Mouse (Mus musculus) midbrain, embryonic 16.5 days (tissue): ENCODE data around the gene Cd81. TPM values are rescaled to one million over a fixed set of nuclear protein-coding genes. Genes with fewer than 3 reads are reported as not detected.

Source experiments
- ATAC-seq: fragments of 200-750 bp; cut with Nextera tagmentation; 2 replicates; pipeline ENCODE4 v1.8.0; 2017; ENCODE audit warnings: moderate TSS enrichment
- H3K27ac ChIP-seq: fragments of 300-500 bp; sonication (generic); 2 replicates; pipeline ENCODE4 v1.5.1; 2014; ENCODE audit warnings: mild to moderate bottlenecking, low read length, mixed read lengths
- H3K27me3 ChIP-seq: fragments of 300-500 bp; sonication (generic); 2 replicates; pipeline ENCODE4 v1.6.1; 2014; ENCODE audit warnings: low read depth, low read length, mixed read lengths; ENCODE audit not compliant: control insufficient read depth, insufficient read depth
- H3K36me3 ChIP-seq: fragments of 300-500 bp; sonication (generic); 2 replicates; pipeline ENCODE4 v1.6.1; 2014; ENCODE audit warnings: mild to moderate bottlenecking, low read length, moderate library complexity, mixed read lengths; ENCODE audit not compliant: control insufficient read depth, insufficient read depth
- H3K4me1 ChIP-seq: fragments of 300-500 bp; sonication (generic); 2 replicates; pipeline ENCODE4 v1.6.1; 2014; ENCODE audit warnings: mild to moderate bottlenecking, low read length, mixed read lengths; ENCODE audit not compliant: control insufficient read depth, insufficient read depth
- H3K4me2 ChIP-seq: fragments of 300-500 bp; sonication (generic); 2 replicates; pipeline ENCODE4 v1.6.1; 2014; ENCODE audit warnings: mild to moderate bottlenecking, low read length, mixed read lengths
- H3K4me3 ChIP-seq: fragments of 300-500 bp; sonication (generic); 2 replicates; pipeline ENCODE4 v1.5.1; 2014; ENCODE audit warnings: low read depth, mild to moderate bottlenecking, low read length, moderate library complexity, mixed read lengths
- H3K9ac ChIP-seq: fragments of 300-500 bp; sonication (generic); 2 replicates; pipeline ENCODE4 v1.6.1; 2014; ENCODE audit warnings: low read depth, low read length, mixed read lengths
- H3K9me3 ChIP-seq: fragments of 300-500 bp; sonication (generic); replicated peaks from 2 replicates; pipeline ENCODE4 v1.6.1; 2014; ENCODE audit warnings: mild to moderate bottlenecking, low read length, mixed read lengths; ENCODE audit not compliant: control insufficient read depth, poor library complexity, severe bottlenecking
- WGBS: fragments of 180-500 bp; shearing (Covaris S2); extraction: QIAGEN DNeasy Blood & Tissue Kit; methylation state at CpG from one replicate; pipeline ENCODE4 v1.1.7; 2014; 5-methylcytosine and 5-hydroxymethylcytosine counted together
- polyA plus RNA-seq: library from polyadenylated mRNA; unstranded; fragments of >200 nt; fragmentation: Nextera tagmentation; extraction: Ambion mirVana; gene quantifications from 2 replicates; pipeline ENCODE4 v1.2.1, GENCODE M21; 2015

Gene Cd81
- polyA plus RNA-seq, 1 experiment from 2014 or later: 411 TPM

GRCm38 (mm10) chr7:143108996-143109660 is 56.6 kb downstream of the Cd81 start:
- no peak overlapping the region for H3K9ac ChIP-seq
- no peaks in the 10 kb centered on the region for H3K36me3 ChIP-seq
- H3K9me3 ChIP-seq: no peaks in the 10 kb centered on the region
- ATAC-seq: no peak
- peaks cover 40% of the 10 kb centered on the region for H3K27me3 ChIP-seq
- H3K4me3 ChIP-seq: no peak overlapping the region
- H3K27ac ChIP-seq: no peak overlapping the region
- H3K4me1 ChIP-seq: no peaks in the 10 kb centered on the region
- H3K4me2 ChIP-seq: no peak overlapping the region
- WGBS: 38% methylated on average over 3 of the region's 3 CpGs

- H3K27me3 ChIP-seq: peaks cover 40% of the 10 kb centered on the region
- no peaks in the 10 kb centered on the region for H3K4me1 ChIP-seq
- ATAC-seq: no peak
- H3K4me3 ChIP-seq: no peak overlapping the region
- no peak overlapping the region for H3K9ac ChIP-seq
- H3K9me3 ChIP-seq: peaks cover under 1% of the 10 kb centered on the region; the same call in 1 of the 2 replicates
- H3K4me2 ChIP-seq: no peak overlapping the region
- H3K27ac ChIP-seq: no peak overlapping the region
- no peaks in the 10 kb centered on the region for H3K36me3 ChIP-seq
- WGBS: 55% methylated on average over 3 of the region's 3 CpGs
Measured at GRCm38 (mm10) chr7:143109696-143110095, 57.2 kb downstream of the Cd81 start.

- Histone ChIP-seq H3K4me2 (no peak overlapping the region), H3K27ac (no peak overlapping the region)
- 60% methylated on average over 1 of the region's 1 CpGs for WGBS
Measured at GRCm38 (mm10) chr7:143110803-143111202, 58.3 kb downstream of the Cd81 start.

DNA sequence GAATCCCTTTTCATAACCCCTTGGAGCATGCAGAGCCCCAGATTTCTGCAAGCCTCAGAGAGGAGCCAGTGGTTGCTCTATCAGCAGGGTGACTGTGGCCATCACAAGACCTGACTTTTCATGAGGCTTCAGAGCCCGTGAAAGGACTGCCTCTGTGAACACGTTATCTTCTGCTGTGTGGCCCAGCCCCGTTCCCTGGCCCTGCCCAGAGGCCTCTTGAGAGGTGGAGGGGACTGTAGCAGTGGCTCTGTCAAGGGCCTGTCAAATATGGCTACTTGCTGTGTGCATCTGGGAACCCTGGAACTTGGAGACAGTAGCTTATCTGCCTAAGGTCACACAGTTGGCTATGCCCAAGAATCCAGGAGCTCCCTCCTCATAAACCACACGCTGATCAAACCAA is 59.2 kb downstream of the Cd81 start:
- 73% methylated on average over 4 of the region's 4 CpGs for WGBS
- ATAC-seq: no peak
- H3K4me2 ChIP-seq: no peak overlapping the region

More at GRCm38 (mm10) chr7:143110803-143111202, 58.3 kb downstream of the Cd81 start:
- Histone ChIP-seq H3K9ac (no peak overlapping the region), H3K9me3 (peaks cover 2% of the 10 kb centered on the region; the same call in 1 of the 2 replicates), H3K36me3 (no peaks in the 10 kb centered on the region), H3K4me3 (no peak overlapping the region), H3K27me3 (peaks cover 34% of the 10 kb centered on the region), H3K4me1 (no peaks in the 10 kb centered on the region)
- ATAC-seq: no peak

GRCm38 (mm10) chr7:143112395-143112794 is 59.9 kb downstream of the Cd81 start:
- Histone ChIP-seq H3K36me3 (no peaks in the 10 kb centered on the region), H3K27ac (no peak overlapping the region), H3K27me3 (peaks cover 18% of the 10 kb centered on the region), H3K9ac (no peak overlapping the region), H3K4me1 (no peaks in the 10 kb centered on the region), H3K9me3 (peaks cover 2% of the 10 kb centered on the region; the same call in 1 of the 2 replicates), H3K4me2 (no peak overlapping the region), H3K4me3 (no peak overlapping the region)
- WGBS: 39% methylated on average over 1 of the region's 1 CpGs
- no peak for ATAC-seq

More for the DNA sequence above, 59.2 kb downstream of the Cd81 start:
- Histone ChIP-seq H3K27ac (no peak overlapping the region), H3K27me3 (peaks cover 25% of the 10 kb centered on the region), H3K9me3 (peaks cover 2% of the 10 kb centered on the region; the same call in 1 of the 2 replicates), H3K4me1 (no peaks in the 10 kb centered on the region), H3K9ac (no peak overlapping the region), H3K36me3 (no peaks in the 10 kb centered on the region), H3K4me3 (no peak overlapping the region)

DNA sequence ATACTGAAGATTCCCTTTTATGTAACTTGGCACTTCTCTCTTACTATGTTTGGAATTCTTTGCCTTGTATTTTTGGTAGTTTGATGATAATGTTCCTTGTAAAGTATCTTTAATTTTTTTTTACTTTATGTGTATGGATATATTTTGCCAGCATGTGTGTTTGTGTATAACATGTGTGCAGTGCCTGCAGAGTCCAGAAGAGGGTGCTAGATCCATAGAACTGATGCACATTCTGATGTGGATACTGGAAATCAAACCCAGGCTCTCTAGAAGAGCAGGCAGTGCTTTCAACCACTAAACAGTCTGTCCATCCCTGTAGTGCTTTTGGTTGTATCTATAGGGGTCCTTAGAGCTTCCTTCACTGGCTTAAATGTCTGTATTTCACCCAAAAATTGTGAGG is 62.2 kb downstream of the Cd81 start:
- ATAC-seq: no peak
- peaks cover 2% of the 10 kb centered on the region; the same call in 1 of the 2 replicates for H3K9me3 ChIP-seq
- no peak overlapping the region for H3K9ac ChIP-seq
- no peaks in the 10 kb centered on the region for H3K36me3 ChIP-seq
- H3K4me2 ChIP-seq: no peak overlapping the region
- no peak overlapping the region for H3K27ac ChIP-seq
- no peak overlapping the region for H3K4me3 ChIP-seq
- no peaks in the 10 kb centered on the region for H3K27me3 ChIP-seq
- H3K4me1 ChIP-seq: no peaks in the 10 kb centered on the region

- ATAC-seq: no peak
- 85% methylated on average over 5 of the region's 5 CpGs for WGBS
- Histone ChIP-seq H3K36me3 (no peaks in the 10 kb centered on the region), H3K4me2 (no peak overlapping the region), H3K27me3 (no peaks in the 10 kb centered on the region), H3K4me3 (no peak overlapping the region), H3K9me3 (peaks cover 2% of the 10 kb centered on the region; the same call in 1 of the 2 replicates), H3K4me1 (no peaks in the 10 kb centered on the region), H3K9ac (no peak overlapping the region), H3K27ac (no peak overlapping the region)
Measured at GRCm38 (mm10) chr7:143116521-143116920, 64.0 kb downstream of the Cd81 start.

Other genes with a start within 250 kb of the Cd81 start
- gene Th, start 121.6 kb upstream of the Cd81 start, polyA plus RNA-seq: 17.8 and 28.7 TPM in 2 replicates
- gene Ascl2, start 83.5 kb upstream of the Cd81 start, polyA plus RNA-seq: 0.39 and 0.55 TPM in 2 replicates
- 0.30 and 0.48 TPM in 2 replicates for gene Tspan32, start 47.7 kb upstream of the Cd81 start, polyA plus RNA-seq
- 90.6 and 90.7 TPM in 2 replicates for gene Tssc4, start 16.5 kb downstream of the Cd81 start, polyA plus RNA-seq
- gene Trpm5, start 41.9 kb downstream of the Cd81 start, polyA plus RNA-seq: 1.5 and 1.8 TPM in 2 replicates
- gene Kcnq1, start 53.6 kb downstream of the Cd81 start, polyA plus RNA-seq: 1.1 and 2.2 TPM in 2 replicates